Mouse (Mus musculus): ENCODE measurements around the gene Gm28729. TPM values are rescaled to one million over a fixed set of nuclear protein-coding genes. Genes with fewer than 3 reads are reported as not detected.
A peak's percentile ranks its signal among the peaks of the same experiment; 100 is the strongest.

Gene Gm28729
- polyA plus RNA-seq, 1 experiment from 2014 or later: 0.39 TPM

- Histone ChIP-seq H3K9me3 (no peaks in the 10 kb centered on the region), H3K4me1 (no peaks in the 10 kb centered on the region), H3K4me2 (no peak overlapping the region), H3K9ac (no peak overlapping the region), H3K36me3 (no peaks in the 10 kb centered on the region), H3K27ac (no peak overlapping the region), H3K27me3 (no peaks in the 10 kb centered on the region), H3K4me3 (no peak overlapping the region)
- 53% methylated on average over 12 of the region's 12 CpGs for WGBS
- ATAC-seq (ENCODE audit: borderline replicate concordance, extremely low read depth, low FRiP score, low TSS enrichment): peak; percentile 28; the same call in 1 of the 2 replicates
These were observed 74.0 kb downstream of the Gm28729 start for GRCm38 (mm10) chr9:96450900-96451720.

GRCm38 (mm10) chr9:96449514-96449913 lies 75.5 kb downstream of the Gm28729 start:
- ATAC-seq (ENCODE audit: borderline replicate concordance, extremely low read depth, low FRiP score, low TSS enrichment): no peak
- H3K27ac ChIP-seq: no peak overlapping the region
- H3K4me3 ChIP-seq: no peak overlapping the region
- no peaks in the 10 kb centered on the region for H3K27me3 ChIP-seq
- no peaks in the 10 kb centered on the region for H3K4me1 ChIP-seq
- 83% methylated on average over 9 of the region's 9 CpGs for WGBS
- no peaks in the 10 kb centered on the region for H3K9me3 ChIP-seq
- no peak overlapping the region for H3K4me2 ChIP-seq
- H3K9ac ChIP-seq: no peak overlapping the region
- no peaks in the 10 kb centered on the region for H3K36me3 ChIP-seq

- no peaks in the 10 kb centered on the region for H3K27me3 ChIP-seq
- no peak for ATAC-seq (ENCODE audit: borderline replicate concordance, extremely low read depth, low FRiP score, low TSS enrichment)
- H3K27ac ChIP-seq: no peak overlapping the region
- H3K9me3 ChIP-seq: no peaks in the 10 kb centered on the region
- no peaks in the 10 kb centered on the region for H3K36me3 ChIP-seq
- H3K4me2 ChIP-seq: no peak overlapping the region
- WGBS: 63% methylated on average over 4 of the region's 4 CpGs
- H3K4me3 ChIP-seq: no peak overlapping the region
- no peak overlapping the region for H3K9ac ChIP-seq
- H3K4me1 ChIP-seq: no peaks in the 10 kb centered on the region
These were observed 79.7 kb downstream of the Gm28729 start for GRCm38 (mm10) chr9:96445351-96445750.

GRCm38 (mm10) chr9:96442081-96442480 lies 83.0 kb downstream of the Gm28729 start:
- WGBS: 24% methylated on average over 10 of the region's 10 CpGs
- peaks cover 19% of the 10 kb centered on the region for H3K4me1 ChIP-seq

GRCm38 (mm10) chr9:96438334-96438871 lies 86.7 kb downstream of the Gm28729 start:
- peak; percentile 29; the same call in 1 of the 2 replicates for ATAC-seq (ENCODE audit: borderline replicate concordance, extremely low read depth, low FRiP score, low TSS enrichment)
- peak overlapping the region; percentile 45 for H3K4me3 ChIP-seq
- no peaks in the 10 kb centered on the region for H3K9me3 ChIP-seq
- peaks cover 25% of the 10 kb centered on the region for H3K4me1 ChIP-seq
- H3K27ac ChIP-seq: peak overlapping the region; percentile 73
- no peaks in the 10 kb centered on the region for H3K27me3 ChIP-seq
- peak overlapping the region; percentile 71 for H3K4me2 ChIP-seq
- H3K9ac ChIP-seq: peak overlapping the region; percentile 46
- no peaks in the 10 kb centered on the region for H3K36me3 ChIP-seq
- 1% methylated on average over 8 of the region's 8 CpGs for WGBS

More at GRCm38 (mm10) chr9:96442081-96442480, 83.0 kb downstream of the Gm28729 start:
- Histone ChIP-seq H3K9me3 (no peaks in the 10 kb centered on the region), H3K4me2 (no peak overlapping the region), H3K36me3 (no peaks in the 10 kb centered on the region), H3K27ac (no peak overlapping the region), H3K9ac (no peak overlapping the region), H3K27me3 (no peaks in the 10 kb centered on the region), H3K4me3 (no peak overlapping the region)
- no peak for ATAC-seq (ENCODE audit: borderline replicate concordance, extremely low read depth, low FRiP score, low TSS enrichment)

- no peaks in the 10 kb centered on the region for H3K27me3 ChIP-seq
- H3K36me3 ChIP-seq: no peaks in the 10 kb centered on the region
- H3K9me3 ChIP-seq: no peaks in the 10 kb centered on the region
- peak overlapping the region; percentile 46 for H3K9ac ChIP-seq
- peaks cover 25% of the 10 kb centered on the region for H3K4me1 ChIP-seq
- peak; percentile 80 for ATAC-seq (ENCODE audit: borderline replicate concordance, extremely low read depth, low FRiP score, low TSS enrichment)
- WGBS: under 1% methylated on average over 25 of the region's 25 CpGs
- peak overlapping the region; percentile 45 for H3K4me3 ChIP-seq
- H3K4me2 ChIP-seq: peak overlapping the region; percentile 71
- H3K27ac ChIP-seq: peak overlapping the region; percentile 73
These were observed 87.2 kb downstream of the Gm28729 start for GRCm38 (mm10) chr9:96437805-96438333.

- H3K9me3 ChIP-seq: no peaks in the 10 kb centered on the region
- 9% methylated on average over 28 of the region's 28 CpGs for WGBS
- H3K4me1 ChIP-seq: peaks cover 25% of the 10 kb centered on the region
- H3K27ac ChIP-seq: peak overlapping the region; percentile 73
- no peaks in the 10 kb centered on the region for H3K36me3 ChIP-seq
- H3K9ac ChIP-seq: peak overlapping the region; percentile 46
- H3K4me3 ChIP-seq: peak overlapping the region; percentile 45
- H3K4me2 ChIP-seq: peak overlapping the region; percentile 71
- no peaks in the 10 kb centered on the region for H3K27me3 ChIP-seq
- peak; percentile 9 for ATAC-seq (ENCODE audit: borderline replicate concordance, extremely low read depth, low FRiP score, low TSS enrichment)
These were observed 87.9 kb downstream of the Gm28729 start for GRCm38 (mm10) chr9:96436901-96437804.

Other genes with a start within 250 kb of the Gm28729 start
- 193 and 197 TPM in 2 replicates for gene Atp1b3, start 160.8 kb downstream of the Gm28729 start, polyA plus RNA-seq (2015; fragmentation: Nextera tagmentation; extraction: Ambion mirVana)
- gene Rnf7, start 46.6 kb downstream of the Gm28729 start, polyA plus RNA-seq (2015; fragmentation: Nextera tagmentation; extraction: Ambion mirVana): 200 and 209 TPM in 2 replicates
- gene Rasa2, start 106.4 kb upstream of the Gm28729 start, polyA plus RNA-seq (2015; fragmentation: Nextera tagmentation; extraction: Ambion mirVana): 15.3 and 19.9 TPM in 2 replicates
- gene Zbtb38, start 227.6 kb upstream of the Gm28729 start, polyA plus RNA-seq (2015; fragmentation: Nextera tagmentation; extraction: Ambion mirVana): 26.3 and 26.4 TPM in 2 replicates